Mouse (Mus musculus) frontal cortex, postnatal 25 days (tissue): ENCODE measurements around the gene Cachd1.

Source experiments
- DNase-seq, 2 experiments: peaks; one replicate each; pipeline ENCODE4 v3.0.0; 2022; ENCODE audit warnings: low spot score in 2 of 2

Cachd1 gene

GRCm38 (mm10) chr4:100776043-100776870 lies at the start of gene Cachd1:
Gene Cachd1 (plus strand): TSS chr4:100776675.
- DNase-seq, result peak; percentile 19 to 39

GRCm38 (mm10) chr4:100728896-100729479 lies 47.5 kb upstream of the Cachd1 start:
- DNase-seq, result no peak

- no peak for DNase-seq
Measured at GRCm38 (mm10) chr4:100735098-100735935, 41.2 kb upstream of the Cachd1 start.

GRCm38 (mm10) chr4:100735936-100736349 lies 40.5 kb upstream of the Cachd1 start:
- DNase-seq, result no peak

- no peak for DNase-seq
Measured at GRCm38 (mm10) chr4:100743615-100744014, 32.9 kb upstream of the Cachd1 start.

- DNase-seq, result no peak
Measured at GRCm38 (mm10) chr4:100752278-100752677, 24.2 kb upstream of the Cachd1 start.

- DNase-seq, result no peak
Measured at GRCm38 (mm10) chr4:100755632-100756031, 20.8 kb upstream of the Cachd1 start.

- DNase-seq, result no peak
Measured at GRCm38 (mm10) chr4:100756499-100756898, 20.0 kb upstream of the Cachd1 start.

- no peak for DNase-seq
Measured at GRCm38 (mm10) chr4:100758265-100758898, 18.1 kb upstream of the Cachd1 start.

GRCm38 (mm10) chr4:100759603-100760002 lies 16.9 kb upstream of the Cachd1 start:
- DNase-seq, result no peak

- no peak for DNase-seq
Measured at GRCm38 (mm10) chr4:100760416-100760815, 16.1 kb upstream of the Cachd1 start.

- no peak for DNase-seq
Measured at GRCm38 (mm10) chr4:100768606-100769005, 7.9 kb upstream of the Cachd1 start.

GRCm38 (mm10) chr4:100776871-100777375 lies 448 bp downstream of the Cachd1 start:
- DNase-seq, result peak; percentile 7 to 18

GRCm38 (mm10) chr4:100777376-100778041 lies 1.0 kb downstream of the Cachd1 start:
- DNase-seq, result no peak

GRCm38 (mm10) chr4:100778082-100778481 lies 1.6 kb downstream of the Cachd1 start:
- DNase-seq, result no peak

- DNase-seq, result no peak
Measured at GRCm38 (mm10) chr4:100779023-100779422, 2.5 kb downstream of the Cachd1 start.

GRCm38 (mm10) chr4:100779695-100780094 lies 3.2 kb downstream of the Cachd1 start:
- DNase-seq, result no peak

GRCm38 (mm10) chr4:100780911-100781310 lies 4.4 kb downstream of the Cachd1 start:
- DNase-seq, result no peak

- DNase-seq, result no peak
Measured at GRCm38 (mm10) chr4:100782348-100782747, 5.9 kb downstream of the Cachd1 start.

GRCm38 (mm10) chr4:100782891-100783290 lies 6.4 kb downstream of the Cachd1 start:
- no peak for DNase-seq

- DNase-seq, result no peak
Measured at GRCm38 (mm10) chr4:100787201-100787600, 10.7 kb downstream of the Cachd1 start.
